Mouse (Mus musculus) bone marrow, adult 2 months (tissue): ENCODE results near the gene Mdfic.

Source experiments
- CTCF ChIP-seq: fragments of 200-500 bp; IDR thresholded peaks from 2 replicates; pipeline ENCODE4 v1.5.1; 2011; ENCODE audit warnings: low read length, control low read depth; ENCODE audit not compliant: control insufficient read depth, insufficient read depth
- POLR2A ChIP-seq: fragments of 200-500 bp; IDR thresholded peaks from 2 replicates; pipeline ENCODE4 v1.6.1; 2011; ENCODE audit warnings: low read depth, mild to moderate bottlenecking, control low read depth, low read length, borderline replicate concordance; ENCODE audit not compliant: control insufficient read depth

GRCm38 (mm10) chr6:15770128-15770527, 49.7 kb downstream of the Mdfic start:
- no peak for TF ChIP-seq CTCF
- no peak for TF ChIP-seq POLR2A
